Mouse (Mus musculus): Measurements from ENCODE around the gene Akip1. TPM values are rescaled to one million over a fixed set of nuclear protein-coding genes. Genes with fewer than 3 reads are reported as not detected.
A peak's percentile ranks its signal among the peaks of the same experiment; 100 is the strongest.

The Akip1 gene
- polyA plus RNA-seq, 1 experiment from 2014 or later, result 38.3 TPM

GRCm38 (mm10) chr7:109686585-109687128, 16.8 kb upstream of the Akip1 start:
- Histone ChIP-seq H3K27me3 (replicated peaks) (no peaks in the 10 kb centered on the region), H3K4me3 (replicated peaks) (no peak overlapping the region), H3K4me2 (no peak overlapping the region; the same call in 1 of the 2 replicates), H3K9ac (no peak overlapping the region), H3K27ac (no peak overlapping the region), H3K9me3 (no peaks in the 10 kb centered on the region), H3K36me3 (no peaks in the 10 kb centered on the region), H3K4me1 (0 out of 2 replicates have a peak, but pooled peaks cover 3% of the 10 kb centered on the region)
- 24% methylated on average over 9 of the region's 9 CpGs for WGBS
- no peak for ATAC-seq (ENCODE audit: insufficient read depth, low FRiP score, low read depth)

- H3K4me2 ChIP-seq, result no peak overlapping the region
- no peaks in the 10 kb centered on the region for H3K36me3 ChIP-seq
- 85% methylated on average over 3 of the region's 3 CpGs for WGBS
Measured at GRCm38 (mm10) chr7:109690101-109690500, 13.4 kb upstream of the Akip1 start.

GRCm38 (mm10) chr7:109690961-109691360, 12.5 kb upstream of the Akip1 start:
- no peak for ATAC-seq (ENCODE audit: insufficient read depth, low FRiP score, low read depth)
- no peak overlapping the region for H3K27ac ChIP-seq
- H3K27me3 ChIP-seq (replicated peaks), result no peaks in the 10 kb centered on the region
- H3K4me1 ChIP-seq, result no peaks in the 10 kb centered on the region
- no peak overlapping the region for H3K4me2 ChIP-seq
- H3K36me3 ChIP-seq, result no peaks in the 10 kb centered on the region
- H3K9me3 ChIP-seq, result no peaks in the 10 kb centered on the region
- 62% methylated on average over 5 of the region's 5 CpGs for WGBS
- no peak overlapping the region for H3K4me3 ChIP-seq (replicated peaks)
- no peak overlapping the region for H3K9ac ChIP-seq

More at GRCm38 (mm10) chr7:109690101-109690500, 13.4 kb upstream of the Akip1 start:
- no peaks in the 10 kb centered on the region for H3K27me3 ChIP-seq (replicated peaks)
- no peak overlapping the region for H3K4me3 ChIP-seq (replicated peaks)
- no peak overlapping the region for H3K27ac ChIP-seq
- H3K9me3 ChIP-seq, result no peaks in the 10 kb centered on the region
- H3K4me1 ChIP-seq, result 0 out of 2 replicates have a peak, but pooled peaks cover 3% of the 10 kb centered on the region
- no peak for ATAC-seq (ENCODE audit: insufficient read depth, low FRiP score, low read depth)
- H3K9ac ChIP-seq, result no peak overlapping the region

- 84% methylated on average over 13 of the region's 13 CpGs for WGBS
- H3K9me3 ChIP-seq, result no peaks in the 10 kb centered on the region
- no peaks in the 10 kb centered on the region for H3K27me3 ChIP-seq (replicated peaks)
- H3K36me3 ChIP-seq, result no peaks in the 10 kb centered on the region
- H3K4me3 ChIP-seq (replicated peaks), result no peak overlapping the region
- H3K9ac ChIP-seq, result no peak overlapping the region
- no peak overlapping the region for H3K4me2 ChIP-seq
- peak; percentile 39; the same call in 1 of the 2 replicates for ATAC-seq (ENCODE audit: insufficient read depth, low FRiP score, low read depth)
- H3K27ac ChIP-seq, result no peak overlapping the region
- H3K4me1 ChIP-seq, result no peaks in the 10 kb centered on the region
Measured at GRCm38 (mm10) chr7:109694576-109695338, 8.7 kb upstream of the Akip1 start.

GRCm38 (mm10) chr7:109695339-109695726, 8.2 kb upstream of the Akip1 start:
- Histone ChIP-seq H3K4me2 (no peak overlapping the region), H3K27me3 (replicated peaks) (no peaks in the 10 kb centered on the region), H3K9me3 (no peaks in the 10 kb centered on the region), H3K9ac (no peak overlapping the region), H3K4me1 (no peaks in the 10 kb centered on the region), H3K27ac (no peak overlapping the region), H3K36me3 (no peaks in the 10 kb centered on the region), H3K4me3 (replicated peaks) (no peak overlapping the region)
- ATAC-seq (ENCODE audit: insufficient read depth, low FRiP score, low read depth), result no peak
- WGBS, result 88% methylated on average over 10 of the region's 10 CpGs

GRCm38 (mm10) chr7:109700213-109700612, 3.3 kb upstream of the Akip1 start:
- no peak for ATAC-seq (ENCODE audit: insufficient read depth, low FRiP score, low read depth)
- H3K36me3 ChIP-seq, result no peaks in the 10 kb centered on the region
- no peak overlapping the region for H3K4me2 ChIP-seq
- no peaks in the 10 kb centered on the region for H3K9me3 ChIP-seq
- no peak overlapping the region for H3K9ac ChIP-seq
- no peak overlapping the region for H3K4me3 ChIP-seq (replicated peaks)
- 0 out of 2 replicates have a peak, but pooled peaks cover 2% of the 10 kb centered on the region for H3K4me1 ChIP-seq
- no peaks in the 10 kb centered on the region for H3K27me3 ChIP-seq (replicated peaks)
- H3K27ac ChIP-seq, result no peak overlapping the region

- Histone ChIP-seq H3K9me3 (no peaks in the 10 kb centered on the region), H3K36me3 (no peaks in the 10 kb centered on the region), H3K27ac (no peak overlapping the region), H3K4me2 (no peak overlapping the region), H3K9ac (no peak overlapping the region), H3K27me3 (replicated peaks) (no peaks in the 10 kb centered on the region), H3K4me1 (0 out of 2 replicates have a peak, but pooled peaks cover 2% of the 10 kb centered on the region), H3K4me3 (replicated peaks) (no peak overlapping the region)
- no peak for ATAC-seq (ENCODE audit: insufficient read depth, low FRiP score, low read depth)
- WGBS, result 50% methylated on average over 4 of the region's 4 CpGs
Measured at GRCm38 (mm10) chr7:109702721-109703120, 769 bp upstream of the Akip1 start.

GRCm38 (mm10) chr7:109704016-109704377, 507 bp downstream of the Akip1 start:
- Histone ChIP-seq H3K36me3 (no peaks in the 10 kb centered on the region), H3K4me2 (peak overlapping the region; percentile 81), H3K27me3 (replicated peaks) (no peaks in the 10 kb centered on the region), H3K27ac (peak overlapping the region; percentile 79), H3K9me3 (no peaks in the 10 kb centered on the region), H3K4me1 (0 out of 2 replicates have a peak, but pooled peaks cover 2% of the 10 kb centered on the region), H3K9ac (peak overlapping the region; percentile 80), H3K4me3 (replicated peaks) (peak overlapping the region; percentile 73)
- no peak for ATAC-seq (ENCODE audit: insufficient read depth, low FRiP score, low read depth)
- under 1% methylated on average over 17 of the region's 17 CpGs for WGBS

- Histone ChIP-seq H3K4me2 (peak overlapping the region; percentile 81), H3K36me3 (no peaks in the 10 kb centered on the region), H3K4me1 (0 out of 2 replicates have a peak, but pooled peaks cover 2% of the 10 kb centered on the region), H3K4me3 (replicated peaks) (peak overlapping the region; percentile 73), H3K27me3 (replicated peaks) (no peaks in the 10 kb centered on the region), H3K9ac (no peak overlapping the region), H3K9me3 (no peaks in the 10 kb centered on the region), H3K27ac (peak overlapping the region; percentile 79; the same call in 1 of the 2 replicates)
- ATAC-seq (ENCODE audit: insufficient read depth, low FRiP score, low read depth), result no peak
- WGBS, result 54% methylated on average over 3 of the region's 3 CpGs
Measured at GRCm38 (mm10) chr7:109704461-109704860, 971 bp downstream of the Akip1 start.

- Histone ChIP-seq H3K27me3 (replicated peaks) (no peaks in the 10 kb centered on the region), H3K9me3 (no peaks in the 10 kb centered on the region), H3K27ac (no peak overlapping the region), H3K4me1 (0 out of 2 replicates have a peak, but pooled peaks cover 2% of the 10 kb centered on the region), H3K9ac (no peak overlapping the region), H3K4me2 (no peak overlapping the region), H3K4me3 (replicated peaks) (no peak overlapping the region), H3K36me3 (no peaks in the 10 kb centered on the region)
- WGBS, result 34% methylated on average over 4 of the region's 4 CpGs
- ATAC-seq (ENCODE audit: insufficient read depth, low FRiP score, low read depth), result no peak
Measured at GRCm38 (mm10) chr7:109707023-109707785, 3.7 kb downstream of the Akip1 start.

- Histone ChIP-seq H3K4me3 (replicated peaks) (no peak overlapping the region), H3K4me1 (no peaks in the 10 kb centered on the region), H3K9me3 (no peaks in the 10 kb centered on the region), H3K36me3 (no peaks in the 10 kb centered on the region), H3K27ac (peak overlapping the region; percentile 17; the same call in 1 of the 2 replicates), H3K27me3 (replicated peaks) (no peaks in the 10 kb centered on the region), H3K4me2 (no peak overlapping the region), H3K9ac (no peak overlapping the region)
- WGBS, result 20% methylated on average over 3 of the region's 3 CpGs
- ATAC-seq (ENCODE audit: insufficient read depth, low FRiP score, low read depth), result no peak
Measured at GRCm38 (mm10) chr7:109708961-109709382, 5.5 kb downstream of the Akip1 start.

- H3K27ac ChIP-seq, result 0 out of 2 replicates have a peak overlapping the region, but pooled peaks have one; percentile 17
- no peaks in the 10 kb centered on the region for H3K36me3 ChIP-seq
- no peaks in the 10 kb centered on the region for H3K27me3 ChIP-seq (replicated peaks)
- no peak overlapping the region for H3K4me3 ChIP-seq (replicated peaks)
- no peak for ATAC-seq (ENCODE audit: insufficient read depth, low FRiP score, low read depth)
- WGBS, result 46% methylated on average over 1 of the region's 1 CpGs
- no peaks in the 10 kb centered on the region for H3K9me3 ChIP-seq
- H3K9ac ChIP-seq, result no peak overlapping the region
- H3K4me1 ChIP-seq, result no peaks in the 10 kb centered on the region
- no peak overlapping the region for H3K4me2 ChIP-seq
Measured at GRCm38 (mm10) chr7:109710069-109710468, 6.6 kb downstream of the Akip1 start.

All from stomach, embryonic 15.5 days (tissue).